Mouse (Mus musculus): Measurements from ENCODE around the gene Zfp462.
A peak's percentile ranks its signal among the peaks of the same experiment; 100 is the strongest.

The Zfp462 gene

GRCm38 (mm10) chr4:55117839-55118487, 173.1 kb downstream of the Zfp462 start:
- DNase-seq (ENCODE audit: low spot score): no peak

GRCm38 (mm10) chr4:55121126-55121525, 176.3 kb downstream of the Zfp462 start:
- DNase-seq (ENCODE audit: low spot score): no peak

- DNase-seq (ENCODE audit: low spot score): no peak
Measured at GRCm38 (mm10) chr4:55121952-55122351, 177.1 kb downstream of the Zfp462 start.

GRCm38 (mm10) chr4:55124126-55124525, 179.3 kb downstream of the Zfp462 start:
- no peak for DNase-seq (ENCODE audit: low spot score)

- DNase-seq (ENCODE audit: low spot score): peak; percentile 33
Measured at GRCm38 (mm10) chr4:55125048-55125737, 180.3 kb downstream of the Zfp462 start.

GRCm38 (mm10) chr4:55125738-55126054, 180.8 kb downstream of the Zfp462 start:
- DNase-seq (ENCODE audit: low spot score): no peak

- no peak for DNase-seq (ENCODE audit: low spot score)
Measured at GRCm38 (mm10) chr4:55127228-55127901, 182.5 kb downstream of the Zfp462 start.

- no peak for DNase-seq (ENCODE audit: low spot score)
Measured at GRCm38 (mm10) chr4:55128088-55128835, 183.4 kb downstream of the Zfp462 start.
